Mouse (Mus musculus): Measurements from ENCODE around the gene Olfr522. TPM values are rescaled to one million over a fixed set of nuclear protein-coding genes. Genes with fewer than 3 reads are reported as not detected.

Gene Olfr522
- polyA plus RNA-seq (2014; fragmentation: Illumina TruSeq; extraction: RNeasy Lipid Tissue Mini Kit (QIAGEN cat#74804); ENCODE audit: insufficient read depth, low read depth, low replicate concordance) = not detected

DNA sequence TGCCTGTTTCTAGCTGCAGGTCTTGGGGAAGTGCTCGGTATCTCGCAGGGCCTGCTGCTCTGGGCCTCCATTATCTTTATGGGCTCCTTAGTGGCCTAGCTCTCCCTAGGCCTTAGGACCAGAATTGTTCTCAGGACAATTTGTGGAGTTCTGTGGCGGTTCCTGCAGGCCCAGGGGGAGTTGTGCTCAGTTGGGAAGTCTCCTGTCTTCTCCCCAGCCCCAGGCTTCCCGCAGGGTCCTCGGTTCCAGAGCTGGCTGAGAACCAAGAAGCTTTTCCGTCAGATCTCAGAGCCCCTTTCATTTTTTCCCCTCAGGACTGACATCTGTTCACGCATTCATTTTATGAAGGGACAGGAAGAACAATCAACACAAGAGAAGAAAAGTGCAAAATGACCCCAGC lies at the start of gene Olfr522:
TSS of gene Olfr522 (minus strand) at position 101 of the 400 bp plus-strand sequence.

DNA sequence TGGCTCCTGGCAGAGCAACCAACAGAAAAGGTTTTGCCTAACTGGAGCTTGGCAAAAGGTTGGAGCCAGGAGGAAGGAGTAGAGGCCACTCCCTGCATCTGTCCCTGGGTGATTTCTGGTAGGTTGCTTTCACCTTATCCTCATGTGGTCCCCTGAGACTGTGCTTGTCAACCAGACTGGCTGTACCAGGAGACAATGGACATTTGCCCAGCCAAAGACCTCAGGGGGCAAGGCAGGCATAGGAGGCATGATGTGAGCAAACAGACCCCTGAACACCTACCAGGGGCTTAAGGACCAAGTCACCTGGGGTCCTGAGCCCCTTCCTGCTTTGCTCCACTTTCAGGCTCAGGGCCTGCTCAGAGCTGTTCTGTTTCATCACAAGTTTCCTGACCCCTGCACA lies 41.3 kb upstream of the Olfr522 start, which contains the start of gene Olfr524:
TSS of gene Olfr524 (minus strand) at position 101 of the 400 bp plus-strand sequence.

DNA sequence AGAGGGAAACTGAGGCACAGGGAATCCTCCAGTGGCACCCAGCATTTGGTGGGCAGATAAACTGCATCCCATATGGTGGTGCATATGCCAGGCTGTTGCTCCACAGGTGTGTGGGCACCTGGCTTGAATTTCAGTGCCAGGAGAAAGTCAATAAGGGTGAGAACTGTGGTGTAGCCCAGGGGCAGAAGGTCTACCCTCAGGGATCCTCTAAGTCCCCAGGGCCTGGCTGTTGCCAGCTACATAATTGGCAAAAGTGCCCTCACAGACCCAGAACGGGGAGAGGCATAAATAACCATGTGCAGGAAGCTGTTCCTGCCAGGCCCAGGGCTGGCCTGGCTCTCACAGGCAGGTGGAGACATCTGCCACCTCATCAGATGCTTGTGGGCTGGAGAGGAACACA lies 8.4 kb upstream of the Olfr522 start, which contains the start of gene Olfr523:
TSS of gene Olfr523 (plus strand) at position 282 of the 400 bp plus-strand sequence.

DNA sequence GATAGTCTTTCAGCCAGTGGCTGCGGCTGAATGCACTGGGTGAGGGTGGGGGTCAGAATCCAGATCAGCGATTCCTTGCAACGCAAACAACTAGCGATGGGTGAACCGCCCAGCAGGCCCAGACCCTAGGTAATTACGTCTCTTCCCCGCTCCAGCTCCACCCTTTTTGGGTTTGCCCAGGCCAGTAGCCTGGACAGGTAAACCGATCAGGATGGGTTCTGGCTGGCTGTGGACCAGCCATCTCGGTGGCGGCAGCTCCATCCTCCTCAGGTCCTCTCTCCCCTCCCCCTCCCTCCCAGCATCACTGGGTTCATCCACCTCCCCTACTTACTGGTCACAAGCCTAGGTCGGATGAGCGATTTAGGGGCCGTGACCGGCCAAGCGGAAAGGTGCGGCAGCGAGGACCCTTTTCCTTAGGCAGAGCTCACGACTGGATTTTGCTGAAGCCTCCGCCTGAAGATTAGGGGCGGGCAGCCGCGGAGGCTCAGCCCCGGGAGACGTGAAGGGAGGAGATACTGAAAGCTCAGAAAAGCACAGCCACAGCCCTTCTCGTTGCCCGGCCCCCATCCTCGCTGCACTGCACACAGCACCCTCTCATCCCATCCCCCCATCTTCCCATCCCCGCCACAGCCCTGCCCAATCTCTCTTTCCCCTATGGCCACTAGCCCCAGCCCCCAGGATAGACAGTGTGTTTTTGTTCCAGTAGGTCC lies 10.2 kb downstream of the Olfr522 start, which contains the start of gene Sprn:
TSS of gene Sprn (minus strand) at position 660 of the 710 bp plus-strand sequence.

DNA sequence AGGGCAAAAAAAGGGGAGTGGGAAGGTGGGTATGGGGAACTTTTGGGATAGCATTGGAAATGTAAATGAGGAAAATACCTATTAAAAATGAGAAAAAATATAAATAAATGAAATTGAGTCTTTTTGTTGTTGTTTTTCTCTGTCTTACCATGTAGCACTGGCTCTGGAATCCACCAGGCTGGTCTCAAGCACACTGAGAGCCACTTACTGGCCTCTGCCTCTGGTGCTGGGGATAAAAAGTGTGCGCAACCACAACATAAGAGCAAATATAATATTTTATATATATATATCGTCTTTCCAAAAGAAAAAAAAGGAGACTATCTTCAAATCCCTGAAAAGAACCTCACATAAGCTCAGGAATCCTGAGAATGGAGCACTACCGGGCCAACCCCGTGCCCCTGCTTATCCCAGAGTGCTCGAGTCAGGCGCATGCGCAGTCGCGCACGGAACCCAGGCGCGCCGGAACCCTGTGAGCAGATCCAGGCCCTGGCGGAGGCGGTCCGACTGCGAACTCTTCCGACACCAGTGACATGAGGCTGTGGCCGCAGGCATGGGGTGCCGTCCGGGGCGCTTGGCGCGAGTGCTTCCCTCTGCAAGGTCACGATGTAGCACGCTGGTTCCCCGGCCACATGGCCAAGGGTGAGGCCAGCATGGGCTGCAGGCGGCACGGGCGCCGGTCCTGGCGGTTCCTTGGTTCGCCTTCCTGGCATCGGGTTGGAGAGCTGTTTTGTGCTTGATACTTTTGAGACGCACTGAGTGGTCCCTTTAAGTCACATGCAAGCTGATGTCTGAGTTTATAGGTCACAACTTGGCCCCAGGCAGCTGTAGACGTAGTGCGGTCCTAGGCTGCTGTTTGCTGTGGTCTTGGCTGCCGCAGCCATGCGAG lies 27.2 kb downstream of the Olfr522 start, which contains the start of gene Mtg1:
TSS of gene Mtg1 (plus strand) at position 430 of the 886 bp plus-strand sequence.

DNA sequence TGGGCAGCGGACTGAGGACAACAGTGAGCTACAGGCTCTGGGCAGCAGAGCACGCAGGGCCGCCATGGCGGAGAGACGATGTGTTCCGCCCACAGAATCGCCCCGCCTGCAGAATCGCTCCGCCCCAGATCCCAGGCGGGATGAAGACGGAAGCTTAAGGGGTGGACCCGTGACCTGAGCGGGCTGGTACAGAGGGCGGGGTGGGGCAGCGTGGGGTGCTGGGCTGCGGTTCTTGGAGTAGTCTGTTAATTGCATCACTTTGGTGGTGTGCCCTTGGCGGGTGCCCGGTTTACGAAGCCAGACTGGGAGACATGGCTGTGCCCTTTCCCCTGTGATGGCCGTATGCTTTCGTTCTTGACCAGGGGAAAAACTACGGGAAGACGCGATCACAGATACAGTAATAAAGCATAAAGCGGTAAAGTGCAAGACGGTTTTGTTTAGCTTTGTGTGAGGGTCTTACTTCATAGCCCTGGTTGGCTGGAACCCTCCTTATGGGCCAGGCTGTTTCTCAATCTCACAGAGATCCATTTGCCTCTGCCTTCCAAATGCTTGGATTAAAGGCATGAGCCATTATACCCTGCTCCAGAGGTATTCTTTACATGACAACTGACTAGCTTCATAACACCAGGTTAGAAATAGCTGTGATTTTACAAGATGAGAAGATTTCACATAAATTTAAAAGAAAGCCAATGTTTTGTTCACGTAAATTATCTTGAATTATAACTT lies 48.1 kb downstream of the Olfr522 start, which contains the start of gene Echs1:
TSS of gene Echs1 (minus strand) at position 148 of the 726 bp plus-strand sequence.

DNA sequence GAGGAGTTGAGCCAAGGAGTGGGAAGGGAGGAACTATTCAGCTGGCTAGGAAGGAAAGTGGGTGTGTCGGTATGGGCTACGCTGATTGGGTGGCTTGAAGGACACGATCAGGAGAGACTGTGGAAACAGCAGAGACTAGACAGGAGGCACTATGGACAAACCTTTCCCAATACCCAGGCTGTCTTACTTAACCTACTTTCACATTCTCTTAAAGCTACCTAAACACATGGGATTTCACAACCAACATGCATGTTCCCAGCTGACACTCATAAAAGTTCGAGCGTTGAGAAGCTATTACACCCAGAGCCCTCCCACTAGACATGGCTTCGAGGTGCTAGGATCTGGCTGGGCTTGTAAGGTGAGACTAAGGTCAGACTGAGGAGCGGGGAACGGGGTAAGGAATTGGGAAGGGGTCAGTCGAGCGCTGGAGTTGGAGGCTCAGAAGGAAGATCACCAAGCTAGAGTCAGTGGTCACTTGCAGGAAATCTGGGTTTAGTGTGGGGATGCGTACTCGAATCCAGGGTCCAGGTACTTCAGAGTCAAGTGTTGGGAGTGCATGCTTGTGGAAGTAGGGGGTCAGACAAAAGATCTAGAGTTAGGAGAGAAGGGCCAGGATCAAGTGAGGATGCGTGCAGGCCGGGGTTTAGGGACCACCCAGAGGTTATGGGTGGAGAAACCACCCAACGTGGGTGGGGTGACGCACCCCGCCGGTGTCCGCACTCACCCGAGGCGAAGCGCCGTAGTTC lies 48.8 kb downstream of the Olfr522 start, which contains the start of gene Paox:
TSS of gene Paox (plus strand) at position 217 of the 746 bp plus-strand sequence.

Other genes with a start within 250 kb of the Olfr522 start
- gene Utf1, start 221.0 kb downstream of the Olfr522 start, polyA plus RNA-seq (2014; fragmentation: Illumina TruSeq; extraction: RNeasy Lipid Tissue Mini Kit (QIAGEN cat#74804); ENCODE audit: insufficient read depth, low read depth, low replicate concordance) = not detected
- 4.6 TPM for gene 6430531B16Rik, start 186.0 kb downstream of the Olfr522 start, polyA plus RNA-seq (2014; fragmentation: Illumina TruSeq; extraction: RNeasy Lipid Tissue Mini Kit (QIAGEN cat#74804); ENCODE audit: insufficient read depth, low read depth, low replicate concordance)
- 6.5 TPM for gene Adam8, start 172.2 kb downstream of the Olfr522 start, polyA plus RNA-seq (2014; fragmentation: Illumina TruSeq; extraction: RNeasy Lipid Tissue Mini Kit (QIAGEN cat#74804); ENCODE audit: insufficient read depth, low read depth, low replicate concordance)
- gene Zfp511, start 128.4 kb downstream of the Olfr522 start, polyA plus RNA-seq (2014; fragmentation: Illumina TruSeq; extraction: RNeasy Lipid Tissue Mini Kit (QIAGEN cat#74804); ENCODE audit: insufficient read depth, low read depth, low replicate concordance) = 13.9 TPM
- gene Tubgcp2, start 128.1 kb downstream of the Olfr522 start, polyA plus RNA-seq (2014; fragmentation: Illumina TruSeq; extraction: RNeasy Lipid Tissue Mini Kit (QIAGEN cat#74804); ENCODE audit: insufficient read depth, low read depth, low replicate concordance) = 8.3 TPM
- not detected for gene Msx3, start 115.7 kb downstream of the Olfr522 start, polyA plus RNA-seq (2014; fragmentation: Illumina TruSeq; extraction: RNeasy Lipid Tissue Mini Kit (QIAGEN cat#74804); ENCODE audit: insufficient read depth, low read depth, low replicate concordance)
- not detected for gene Caly, start 82.2 kb downstream of the Olfr522 start, polyA plus RNA-seq (2014; fragmentation: Illumina TruSeq; extraction: RNeasy Lipid Tissue Mini Kit (QIAGEN cat#74804); ENCODE audit: insufficient read depth, low read depth, low replicate concordance)
- not detected for gene Prap1, start 71.4 kb downstream of the Olfr522 start, polyA plus RNA-seq (2014; fragmentation: Illumina TruSeq; extraction: RNeasy Lipid Tissue Mini Kit (QIAGEN cat#74804); ENCODE audit: insufficient read depth, low read depth, low replicate concordance)
- 29.5 TPM for gene Fuom, start 62.3 kb downstream of the Olfr522 start, polyA plus RNA-seq (2014; fragmentation: Illumina TruSeq; extraction: RNeasy Lipid Tissue Mini Kit (QIAGEN cat#74804); ENCODE audit: insufficient read depth, low read depth, low replicate concordance)
- 8.8 TPM for gene Paox, start 49.0 kb downstream of the Olfr522 start, polyA plus RNA-seq (2014; fragmentation: Illumina TruSeq; extraction: RNeasy Lipid Tissue Mini Kit (QIAGEN cat#74804); ENCODE audit: insufficient read depth, low read depth, low replicate concordance)
- 97.0 TPM for gene Echs1, start 48.3 kb downstream of the Olfr522 start, polyA plus RNA-seq (2014; fragmentation: Illumina TruSeq; extraction: RNeasy Lipid Tissue Mini Kit (QIAGEN cat#74804); ENCODE audit: insufficient read depth, low read depth, low replicate concordance)
- gene Mtg1, start 27.2 kb downstream of the Olfr522 start, polyA plus RNA-seq (2014; fragmentation: Illumina TruSeq; extraction: RNeasy Lipid Tissue Mini Kit (QIAGEN cat#74804); ENCODE audit: insufficient read depth, low read depth, low replicate concordance) = 12.7 TPM
- gene Sprn, start 9.9 kb downstream of the Olfr522 start, polyA plus RNA-seq (2014; fragmentation: Illumina TruSeq; extraction: RNeasy Lipid Tissue Mini Kit (QIAGEN cat#74804); ENCODE audit: insufficient read depth, low read depth, low replicate concordance) = not detected
- gene Olfr523, start 8.5 kb upstream of the Olfr522 start, polyA plus RNA-seq (2014; fragmentation: Illumina TruSeq; extraction: RNeasy Lipid Tissue Mini Kit (QIAGEN cat#74804); ENCODE audit: insufficient read depth, low read depth, low replicate concordance) = not detected
- gene Olfr524, start 41.2 kb upstream of the Olfr522 start, polyA plus RNA-seq (2014; fragmentation: Illumina TruSeq; extraction: RNeasy Lipid Tissue Mini Kit (QIAGEN cat#74804); ENCODE audit: insufficient read depth, low read depth, low replicate concordance) = not detected
- 0.48 TPM for gene Cd163l1, start 53.5 kb upstream of the Olfr522 start, polyA plus RNA-seq (2014; fragmentation: Illumina TruSeq; extraction: RNeasy Lipid Tissue Mini Kit (QIAGEN cat#74804); ENCODE audit: insufficient read depth, low read depth, low replicate concordance)
- gene 5830411N06Rik, start 82.5 kb upstream of the Olfr522 start, polyA plus RNA-seq (2014; fragmentation: Illumina TruSeq; extraction: RNeasy Lipid Tissue Mini Kit (QIAGEN cat#74804); ENCODE audit: insufficient read depth, low read depth, low replicate concordance) = 0.30 TPM
- not detected for gene Olfr525, start 156.1 kb upstream of the Olfr522 start, polyA plus RNA-seq (2014; fragmentation: Illumina TruSeq; extraction: RNeasy Lipid Tissue Mini Kit (QIAGEN cat#74804); ENCODE audit: insufficient read depth, low read depth, low replicate concordance)
- not detected for gene Olfr527, start 169.3 kb upstream of the Olfr522 start, polyA plus RNA-seq (2014; fragmentation: Illumina TruSeq; extraction: RNeasy Lipid Tissue Mini Kit (QIAGEN cat#74804); ENCODE audit: insufficient read depth, low read depth, low replicate concordance)
- not detected for gene Olfr60, start 196.9 kb upstream of the Olfr522 start, polyA plus RNA-seq (2014; fragmentation: Illumina TruSeq; extraction: RNeasy Lipid Tissue Mini Kit (QIAGEN cat#74804); ENCODE audit: insufficient read depth, low read depth, low replicate concordance)
- gene Olfr530, start 211.6 kb upstream of the Olfr522 start, polyA plus RNA-seq (2014; fragmentation: Illumina TruSeq; extraction: RNeasy Lipid Tissue Mini Kit (QIAGEN cat#74804); ENCODE audit: insufficient read depth, low read depth, low replicate concordance) = not detected
- not detected for gene Olfr531, start 238.2 kb upstream of the Olfr522 start, polyA plus RNA-seq (2014; fragmentation: Illumina TruSeq; extraction: RNeasy Lipid Tissue Mini Kit (QIAGEN cat#74804); ENCODE audit: insufficient read depth, low read depth, low replicate concordance)

All from lung, adult 10 weeks (tissue).